Mouse (Mus musculus): ENCODE results near the gene Map3k4. TPM values are rescaled to one million over a fixed set of nuclear protein-coding genes. Genes with fewer than 3 reads are reported as not detected.
A peak's percentile ranks its signal among the peaks of the same experiment; 100 is the strongest.
"Not testable (repeated sequence)": the region's sequence is repeated elsewhere in the genome, so short reads cannot be mapped to it uniquely, and the experiment has no call there.

The Map3k4 gene
- polyA plus RNA-seq, 1 experiment from 2014 or later: 29.3 TPM

DNA sequence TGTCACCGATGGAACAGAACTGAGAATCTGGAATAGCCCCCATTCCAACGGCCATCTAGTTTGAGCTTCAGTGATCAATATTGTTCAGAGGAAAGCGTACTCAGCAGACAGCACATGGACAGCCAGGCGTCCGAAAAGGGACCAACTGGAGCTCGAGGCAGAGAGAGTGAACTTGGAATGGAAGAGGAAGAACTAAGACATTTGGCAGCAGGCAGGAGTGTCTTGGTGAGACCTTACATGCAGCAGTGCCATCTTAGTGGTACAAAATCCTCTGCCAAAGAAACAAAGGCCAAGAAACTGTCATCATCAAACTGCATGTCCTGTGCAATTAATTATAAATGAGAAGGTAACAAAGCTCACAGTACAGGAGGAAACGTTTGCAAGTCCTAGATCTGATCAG lies 19.2 kb downstream of the Map3k4 start:
- H3K27me3 ChIP-seq (replicated peaks; ENCODE audit: control insufficient read depth, insufficient read depth, low read length): no peaks in the 10 kb centered on the region
- TF ChIP-seq CTCF (IDR thresholded peaks at IDR 0.05; ENCODE audit: low read depth): no peak
- peak overlapping the region; percentile 46 for H3K27ac ChIP-seq (ENCODE audit: low read depth, low read length)
- H3K36me3 ChIP-seq (ENCODE audit: control insufficient read depth, insufficient read depth): no peaks in the 10 kb centered on the region
- 0 out of 2 replicates have a peak, but pooled peaks cover 18% of the 10 kb centered on the region for H3K4me1 ChIP-seq (replicated peaks; ENCODE audit: control insufficient read depth, insufficient read depth, low read length)
- no peak overlapping the region for H3K4me2 ChIP-seq (replicated peaks; ENCODE audit: low read depth)
- 75% methylated on average over 7 of the region's 7 CpGs for WGBS
- H3K9me3 ChIP-seq (ENCODE audit: control insufficient read depth): no peaks in the 10 kb centered on the region
- no peak overlapping the region for H3K4me3 ChIP-seq (ENCODE audit: low read depth, low read length)
- no peak overlapping the region for H3K9ac ChIP-seq (ENCODE audit: low read depth, low read length)
- ATAC-seq: no peak

DNA sequence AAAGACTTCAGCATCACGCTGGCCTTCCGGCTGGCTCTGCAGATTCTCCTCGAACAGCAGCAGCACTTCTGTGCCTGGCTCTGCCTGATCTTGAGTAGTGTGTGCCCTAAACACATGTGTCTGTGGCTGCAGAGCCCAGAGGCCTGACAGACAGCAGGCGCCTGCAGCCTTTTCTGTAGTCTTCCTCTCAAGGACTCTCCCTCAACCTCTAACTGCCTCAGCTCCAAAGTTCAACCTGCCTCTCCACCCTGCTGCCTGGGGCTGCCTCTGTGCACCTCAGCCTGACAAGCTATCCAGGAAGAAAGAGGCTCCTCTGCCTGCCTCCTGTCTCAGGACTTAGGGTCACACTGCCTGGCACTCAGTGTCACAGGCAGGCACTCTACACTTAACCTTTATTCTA lies 20.6 kb downstream of the Map3k4 start:
- H3K9ac ChIP-seq (ENCODE audit: low read depth, low read length): no peak overlapping the region
- H3K36me3 ChIP-seq (ENCODE audit: control insufficient read depth, insufficient read depth): no peaks in the 10 kb centered on the region

DNA sequence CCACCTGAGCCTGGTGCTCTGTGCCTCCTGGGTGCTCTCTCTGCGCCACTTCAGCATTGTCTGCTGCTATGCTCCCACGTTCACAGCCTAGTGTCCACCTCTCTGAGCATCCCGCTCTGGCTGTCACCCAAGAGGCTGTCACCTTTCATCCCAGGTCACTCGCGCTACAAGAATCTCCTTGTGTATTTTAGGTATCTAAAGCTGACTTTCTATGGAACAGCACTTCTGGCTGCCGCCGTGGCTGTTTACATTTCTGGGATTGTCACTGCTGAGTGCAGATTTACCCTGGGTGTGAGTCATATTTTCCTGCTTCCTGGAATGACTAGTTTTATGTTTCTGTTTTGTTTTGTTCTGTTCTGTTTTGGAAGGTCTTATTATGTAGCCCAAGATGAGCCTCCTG lies 21.3 kb downstream of the Map3k4 start:
- Histone ChIP-seq H3K27me3 (replicated peaks; ENCODE audit: control insufficient read depth, insufficient read depth, low read length) (no peaks in the 10 kb centered on the region), H3K27ac (ENCODE audit: low read depth, low read length) (peak overlapping the region; percentile 79), H3K4me3 (ENCODE audit: low read depth, low read length) (no peak overlapping the region), H3K4me2 (replicated peaks; ENCODE audit: low read depth) (peak overlapping the region; percentile 49), H3K9me3 (ENCODE audit: control insufficient read depth) (no peaks in the 10 kb centered on the region), H3K36me3 (ENCODE audit: control insufficient read depth, insufficient read depth) (no peaks in the 10 kb centered on the region), H3K9ac (ENCODE audit: low read depth, low read length) (no peak overlapping the region), H3K4me1 (replicated peaks; ENCODE audit: control insufficient read depth, insufficient read depth, low read length) (0 out of 2 replicates have a peak, but pooled peaks cover 18% of the 10 kb centered on the region)
- peak; percentile 1 for ATAC-seq
- 29% methylated on average over 7 of the region's 7 CpGs for WGBS
- TF ChIP-seq CTCF (IDR thresholded peaks at IDR 0.05; ENCODE audit: low read depth): no peak

More for the DNA sequence above, 20.6 kb downstream of the Map3k4 start:
- Histone ChIP-seq H3K4me2 (replicated peaks; ENCODE audit: low read depth) (peak overlapping the region; percentile 49), H3K27me3 (replicated peaks; ENCODE audit: control insufficient read depth, insufficient read depth, low read length) (no peaks in the 10 kb centered on the region), H3K4me3 (ENCODE audit: low read depth, low read length) (no peak overlapping the region), H3K9me3 (ENCODE audit: control insufficient read depth) (no peaks in the 10 kb centered on the region), H3K27ac (ENCODE audit: low read depth, low read length) (peak overlapping the region; percentile 79), H3K4me1 (replicated peaks; ENCODE audit: control insufficient read depth, insufficient read depth, low read length) (0 out of 2 replicates have a peak, but pooled peaks cover 18% of the 10 kb centered on the region)
- peak; percentile 74 for ATAC-seq
- 37% methylated on average over 4 of the region's 4 CpGs for WGBS
- TF ChIP-seq CTCF (IDR thresholded peaks at IDR 0.05; ENCODE audit: low read depth): no peak

DNA sequence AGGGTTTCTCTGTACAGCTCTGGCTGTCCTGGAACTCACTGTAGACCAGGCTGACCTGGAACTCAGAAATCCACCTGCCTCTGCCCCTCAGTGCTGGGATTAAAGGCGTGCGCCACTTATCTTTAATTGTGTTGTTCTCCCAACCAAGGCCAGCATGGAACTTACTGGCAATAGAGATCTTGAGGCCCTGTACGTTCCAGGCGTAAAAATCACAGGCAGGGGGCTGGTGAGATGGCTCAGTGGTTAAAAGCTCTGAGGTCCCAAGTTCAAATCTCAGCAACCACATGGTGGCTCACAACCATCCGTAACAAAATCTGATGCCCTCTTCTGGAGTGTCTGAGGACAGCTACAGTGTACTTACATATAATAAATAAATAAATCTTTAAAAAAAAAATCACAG lies 22.7 kb downstream of the Map3k4 start:
- H3K9me3 ChIP-seq (ENCODE audit: control insufficient read depth); H3K4me2 ChIP-seq (replicated peaks; ENCODE audit: low read depth); H3K4me3 ChIP-seq (ENCODE audit: low read depth, low read length); H3K36me3 ChIP-seq (ENCODE audit: control insufficient read depth, insufficient read depth); H3K9ac ChIP-seq (ENCODE audit: low read depth, low read length); H3K27me3 ChIP-seq (replicated peaks; ENCODE audit: control insufficient read depth, insufficient read depth, low read length); ATAC-seq; H3K27ac ChIP-seq (ENCODE audit: low read depth, low read length): not testable (repeated sequence)
- 0 out of 2 replicates have a peak, but pooled peaks cover 18% of the 10 kb centered on the region for H3K4me1 ChIP-seq (replicated peaks; ENCODE audit: control insufficient read depth, insufficient read depth, low read length)
- WGBS: 89% methylated on average over 5 of the region's 5 CpGs

DNA sequence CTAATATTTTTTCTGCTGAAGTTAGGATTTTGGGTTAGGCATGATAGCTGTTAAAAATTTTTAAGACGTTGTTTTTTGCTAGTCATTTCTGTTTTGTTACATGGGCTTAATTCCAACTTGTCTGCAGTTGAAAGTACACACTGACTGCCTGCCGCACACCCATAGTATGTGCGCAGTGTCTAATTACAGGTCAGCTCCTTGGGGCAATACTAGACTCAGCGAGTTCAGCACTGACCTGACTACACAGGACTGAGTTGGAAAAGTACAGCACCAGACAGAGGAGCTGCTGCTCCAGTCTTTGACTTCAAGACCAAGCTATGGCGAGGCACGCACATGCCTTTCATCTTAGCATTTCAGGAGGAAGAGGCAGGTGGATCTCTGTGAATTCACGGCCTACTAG lies 24.2 kb downstream of the Map3k4 start:
- Histone ChIP-seq H3K4me2 (replicated peaks; ENCODE audit: low read depth) (no peak overlapping the region), H3K27ac (ENCODE audit: low read depth, low read length) (no peak overlapping the region), H3K9ac (ENCODE audit: low read depth, low read length) (no peak overlapping the region), H3K9me3 (ENCODE audit: control insufficient read depth) (no peaks in the 10 kb centered on the region), H3K4me1 (replicated peaks; ENCODE audit: control insufficient read depth, insufficient read depth, low read length) (0 out of 2 replicates have a peak, but pooled peaks cover 11% of the 10 kb centered on the region), H3K4me3 (ENCODE audit: low read depth, low read length) (no peak overlapping the region), H3K27me3 (replicated peaks; ENCODE audit: control insufficient read depth, insufficient read depth, low read length) (no peaks in the 10 kb centered on the region), H3K36me3 (ENCODE audit: control insufficient read depth, insufficient read depth) (no peaks in the 10 kb centered on the region)
- TF ChIP-seq CTCF (IDR thresholded peaks at IDR 0.05; ENCODE audit: low read depth): no peak
- 81% methylated on average over 7 of the region's 7 CpGs for WGBS
- ATAC-seq: no peak

DNA sequence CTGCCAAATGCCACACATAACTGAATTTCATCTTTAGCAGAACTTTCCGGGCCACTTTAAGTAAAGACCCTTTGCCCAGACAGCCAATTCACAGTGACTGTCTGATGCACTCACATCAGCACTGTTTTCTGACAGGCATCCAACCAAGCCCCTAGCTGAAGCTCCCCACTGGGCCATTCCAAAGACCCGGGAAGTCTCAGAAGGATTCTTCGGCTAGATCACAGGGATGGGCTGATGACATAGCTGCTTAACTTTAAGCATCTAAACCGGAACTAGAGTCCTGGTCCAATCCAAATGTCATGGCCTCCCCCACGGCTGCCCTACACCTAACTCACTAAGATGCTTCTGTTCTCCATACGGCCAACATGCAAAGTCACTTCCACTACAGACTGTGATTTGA lies 25.0 kb downstream of the Map3k4 start:
- Histone ChIP-seq H3K36me3 (ENCODE audit: control insufficient read depth, insufficient read depth) (no peaks in the 10 kb centered on the region), H3K9me3 (ENCODE audit: control insufficient read depth) (no peaks in the 10 kb centered on the region), H3K4me2 (replicated peaks; ENCODE audit: low read depth) (no peak overlapping the region), H3K27me3 (replicated peaks; ENCODE audit: control insufficient read depth, insufficient read depth, low read length) (no peaks in the 10 kb centered on the region), H3K9ac (ENCODE audit: low read depth, low read length) (no peak overlapping the region), H3K4me3 (ENCODE audit: low read depth, low read length) (no peak overlapping the region), H3K4me1 (replicated peaks; ENCODE audit: control insufficient read depth, insufficient read depth, low read length) (0 out of 2 replicates have a peak, but pooled peaks cover 5% of the 10 kb centered on the region), H3K27ac (ENCODE audit: low read depth, low read length) (no peak overlapping the region)
- TF ChIP-seq CTCF (IDR thresholded peaks at IDR 0.05; ENCODE audit: low read depth): no peak
- 77% methylated on average over 6 of the region's 6 CpGs for WGBS
- ATAC-seq: no peak

DNA sequence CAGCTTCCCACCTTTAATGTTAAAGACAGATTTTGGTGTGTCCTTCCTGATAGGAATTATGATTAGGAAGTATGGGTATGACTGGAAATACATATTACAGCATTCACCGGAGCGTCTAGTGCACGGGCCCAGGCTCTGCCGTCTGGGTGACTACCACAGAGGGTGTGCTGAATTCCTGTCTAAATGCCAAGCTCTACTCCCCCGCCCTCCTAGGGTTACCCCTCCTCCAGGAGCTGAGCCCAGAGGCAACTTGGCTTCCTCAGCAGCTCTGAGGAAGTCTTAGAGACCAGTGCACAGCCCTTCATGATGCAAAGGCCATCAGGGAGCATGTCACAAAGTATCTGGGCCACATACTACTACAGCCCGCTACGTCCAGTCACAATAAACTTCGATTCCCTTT lies 25.7 kb downstream of the Map3k4 start:
- Histone ChIP-seq H3K27ac (ENCODE audit: low read depth, low read length) (no peak overlapping the region), H3K9me3 (ENCODE audit: control insufficient read depth) (no peaks in the 10 kb centered on the region), H3K9ac (ENCODE audit: low read depth, low read length) (no peak overlapping the region), H3K4me3 (ENCODE audit: low read depth, low read length) (no peak overlapping the region), H3K4me1 (replicated peaks; ENCODE audit: control insufficient read depth, insufficient read depth, low read length) (0 out of 2 replicates have a peak, but pooled peaks cover 5% of the 10 kb centered on the region), H3K27me3 (replicated peaks; ENCODE audit: control insufficient read depth, insufficient read depth, low read length) (no peaks in the 10 kb centered on the region), H3K36me3 (ENCODE audit: control insufficient read depth, insufficient read depth) (no peaks in the 10 kb centered on the region), H3K4me2 (replicated peaks; ENCODE audit: low read depth) (no peak overlapping the region)
- no peak for TF ChIP-seq CTCF (IDR thresholded peaks at IDR 0.05; ENCODE audit: low read depth)
- ATAC-seq: no peak
- 85% methylated on average over 8 of the region's 8 CpGs for WGBS

Measured in intestine, postnatal 0 days (tissue).